Mouse (Mus musculus): ENCODE data around the gene Sgsm3. TPM values are rescaled to one million over a fixed set of nuclear protein-coding genes. Genes with fewer than 3 reads are reported as not detected.

Sgsm3 gene
- polyA plus RNA-seq, 1 experiment from 2014 or later = 46.1 TPM

GRCm38 (mm10) chr15:81012359-81012758 lies 34.8 kb downstream of the Sgsm3 start:
- Histone ChIP-seq H3K4me1 (no peaks in the 10 kb centered on the region), H3K9ac (no peak overlapping the region), H3K9me3 (no peaks in the 10 kb centered on the region), H3K4me3 (no peak overlapping the region), H3K27me3 (replicated peaks) (no peaks in the 10 kb centered on the region), H3K27ac (no peak overlapping the region), H3K4me2 (replicated peaks) (no peak overlapping the region), H3K36me3 (peaks cover 78% of the 10 kb centered on the region)
- 92% methylated on average over 4 of the region's 4 CpGs for WGBS
- ATAC-seq (ENCODE audit: low FRiP score, low read depth) = no peak

- Histone ChIP-seq H3K4me2 (replicated peaks) (no peak overlapping the region), H3K27me3 (replicated peaks) (no peaks in the 10 kb centered on the region), H3K4me1 (no peaks in the 10 kb centered on the region), H3K9ac (no peak overlapping the region), H3K9me3 (no peaks in the 10 kb centered on the region), H3K36me3 (peaks cover 82% of the 10 kb centered on the region), H3K27ac (no peak overlapping the region), H3K4me3 (no peak overlapping the region)
- no peak for ATAC-seq (ENCODE audit: low FRiP score, low read depth)
- 90% methylated on average over 7 of the region's 7 CpGs for WGBS
These were observed 35.6 kb downstream of the Sgsm3 start for GRCm38 (mm10) chr15:81013186-81013585.

- Histone ChIP-seq H3K36me3 (peaks cover 87% of the 10 kb centered on the region), H3K4me2 (replicated peaks) (no peak overlapping the region), H3K27ac (no peak overlapping the region), H3K27me3 (replicated peaks) (no peaks in the 10 kb centered on the region), H3K4me3 (no peak overlapping the region), H3K9ac (no peak overlapping the region), H3K9me3 (no peaks in the 10 kb centered on the region), H3K4me1 (no peaks in the 10 kb centered on the region)
- ATAC-seq (ENCODE audit: low FRiP score, low read depth) = no peak
- WGBS = 88% methylated on average over 5 of the region's 5 CpGs
These were observed 37.6 kb downstream of the Sgsm3 start for GRCm38 (mm10) chr15:81015068-81015744.

- Histone ChIP-seq H3K9me3 (no peaks in the 10 kb centered on the region), H3K27me3 (replicated peaks) (no peaks in the 10 kb centered on the region), H3K27ac (no peak overlapping the region), H3K4me1 (no peaks in the 10 kb centered on the region), H3K4me2 (replicated peaks) (no peak overlapping the region), H3K36me3 (peaks cover 86% of the 10 kb centered on the region), H3K9ac (no peak overlapping the region), H3K4me3 (no peak overlapping the region)
- WGBS = 92% methylated on average over 10 of the region's 10 CpGs
- ATAC-seq (ENCODE audit: low FRiP score, low read depth) = no peak
These were observed 38.9 kb downstream of the Sgsm3 start for GRCm38 (mm10) chr15:81016488-81016887.

- Histone ChIP-seq H3K4me1 (no peaks in the 10 kb centered on the region), H3K27me3 (replicated peaks) (no peaks in the 10 kb centered on the region), H3K36me3 (peaks cover 86% of the 10 kb centered on the region), H3K27ac (no peak overlapping the region), H3K4me2 (replicated peaks) (no peak overlapping the region), H3K9me3 (no peaks in the 10 kb centered on the region), H3K4me3 (no peak overlapping the region), H3K9ac (no peak overlapping the region)
- ATAC-seq (ENCODE audit: low FRiP score, low read depth) = no peak
- 95% methylated on average over 7 of the region's 7 CpGs for WGBS
These were observed 39.7 kb downstream of the Sgsm3 start for GRCm38 (mm10) chr15:81017308-81017707.

GRCm38 (mm10) chr15:81021377-81021776 lies 43.8 kb downstream of the Sgsm3 start:
- Histone ChIP-seq H3K27me3 (replicated peaks) (no peaks in the 10 kb centered on the region), H3K4me1 (no peaks in the 10 kb centered on the region), H3K9ac (no peak overlapping the region), H3K27ac (no peak overlapping the region), H3K4me3 (no peak overlapping the region), H3K36me3 (peaks cover 54% of the 10 kb centered on the region), H3K9me3 (no peaks in the 10 kb centered on the region), H3K4me2 (replicated peaks) (no peak overlapping the region)
- no peak for ATAC-seq (ENCODE audit: low FRiP score, low read depth)
- WGBS = 93% methylated on average over 6 of the region's 6 CpGs

GRCm38 (mm10) chr15:81022437-81022836 lies 44.9 kb downstream of the Sgsm3 start:
- H3K9ac ChIP-seq = no peak overlapping the region
- H3K4me1 ChIP-seq = no peaks in the 10 kb centered on the region
- no peak for ATAC-seq (ENCODE audit: low FRiP score, low read depth)
- H3K36me3 ChIP-seq = peaks cover 44% of the 10 kb centered on the region
- no peak overlapping the region for H3K4me3 ChIP-seq
- no peak overlapping the region for H3K4me2 ChIP-seq (replicated peaks)
- H3K9me3 ChIP-seq = no peaks in the 10 kb centered on the region
- no peaks in the 10 kb centered on the region for H3K27me3 ChIP-seq (replicated peaks)
- no peak overlapping the region for H3K27ac ChIP-seq
- 89% methylated on average over 7 of the region's 7 CpGs for WGBS

GRCm38 (mm10) chr15:81023842-81024241 lies 46.3 kb downstream of the Sgsm3 start:
- no peak overlapping the region for H3K4me2 ChIP-seq (replicated peaks)
- peaks cover 30% of the 10 kb centered on the region for H3K36me3 ChIP-seq
- no peak overlapping the region for H3K4me3 ChIP-seq
- no peaks in the 10 kb centered on the region for H3K27me3 ChIP-seq (replicated peaks)
- H3K9me3 ChIP-seq = no peaks in the 10 kb centered on the region
- no peak for ATAC-seq (ENCODE audit: low FRiP score, low read depth)
- 0 out of 2 replicates have a peak, but pooled peaks cover 2% of the 10 kb centered on the region for H3K4me1 ChIP-seq
- H3K9ac ChIP-seq = no peak overlapping the region
- no peak overlapping the region for H3K27ac ChIP-seq
- WGBS = 93% methylated on average over 9 of the region's 9 CpGs

GRCm38 (mm10) chr15:81026901-81027300 lies 49.3 kb downstream of the Sgsm3 start:
- ATAC-seq (ENCODE audit: low FRiP score, low read depth) = no peak
- H3K4me2 ChIP-seq (replicated peaks) = no peak overlapping the region
- H3K9me3 ChIP-seq = no peaks in the 10 kb centered on the region
- H3K36me3 ChIP-seq = peaks cover under 1% of the 10 kb centered on the region
- H3K27me3 ChIP-seq (replicated peaks) = no peaks in the 10 kb centered on the region
- H3K9ac ChIP-seq = no peak overlapping the region
- no peak overlapping the region for H3K27ac ChIP-seq
- WGBS = 75% methylated on average over 5 of the region's 5 CpGs
- 0 out of 2 replicates have a peak, but pooled peaks cover 7% of the 10 kb centered on the region for H3K4me1 ChIP-seq
- H3K4me3 ChIP-seq = no peak overlapping the region

GRCm38 (mm10) chr15:81027378-81028173 lies 50.0 kb downstream of the Sgsm3 start:
- no peak overlapping the region for H3K27ac ChIP-seq
- no peak overlapping the region for H3K4me3 ChIP-seq
- no peaks in the 10 kb centered on the region for H3K9me3 ChIP-seq
- no peaks in the 10 kb centered on the region for H3K36me3 ChIP-seq
- H3K4me1 ChIP-seq = 0 out of 2 replicates have a peak, but pooled peaks cover 7% of the 10 kb centered on the region
- no peak overlapping the region for H3K4me2 ChIP-seq (replicated peaks)
- WGBS = 44% methylated on average over 8 of the region's 8 CpGs
- H3K9ac ChIP-seq = no peak overlapping the region
- H3K27me3 ChIP-seq (replicated peaks) = no peaks in the 10 kb centered on the region
- no peak for ATAC-seq (ENCODE audit: low FRiP score, low read depth)

GRCm38 (mm10) chr15:81030891-81031425 lies 53.4 kb downstream of the Sgsm3 start:
- no peak overlapping the region for H3K4me3 ChIP-seq
- ATAC-seq (ENCODE audit: low FRiP score, low read depth) = no peak
- H3K27ac ChIP-seq = no peak overlapping the region
- no peaks in the 10 kb centered on the region for H3K36me3 ChIP-seq
- H3K4me1 ChIP-seq = peaks cover 35% of the 10 kb centered on the region
- no peaks in the 10 kb centered on the region for H3K9me3 ChIP-seq
- no peak overlapping the region for H3K4me2 ChIP-seq (replicated peaks)
- H3K27me3 ChIP-seq (replicated peaks) = no peaks in the 10 kb centered on the region
- 65% methylated on average over 10 of the region's 10 CpGs for WGBS
- no peak overlapping the region for H3K9ac ChIP-seq

- Histone ChIP-seq H3K27ac (no peak overlapping the region), H3K9me3 (no peaks in the 10 kb centered on the region), H3K36me3 (no peaks in the 10 kb centered on the region), H3K4me1 (peaks cover 35% of the 10 kb centered on the region), H3K4me2 (replicated peaks) (no peak overlapping the region), H3K4me3 (no peak overlapping the region), H3K27me3 (replicated peaks) (no peaks in the 10 kb centered on the region), H3K9ac (no peak overlapping the region)
- 83% methylated on average over 4 of the region's 4 CpGs for WGBS
- ATAC-seq (ENCODE audit: low FRiP score, low read depth) = no peak
These were observed 54.0 kb downstream of the Sgsm3 start for GRCm38 (mm10) chr15:81031611-81032010.
